Mouse (Mus musculus) limb, embryonic 14.5 days (tissue): ENCODE data around the gene Cxcl14. TPM values are rescaled to one million over a fixed set of nuclear protein-coding genes. Genes with fewer than 3 reads are reported as not detected.

Source experiments
- ATAC-seq: fragments of 200-750 bp; cut with Nextera tagmentation; 2 replicates; pipeline ENCODE4 v1.8.0; 2017; ENCODE audit warnings: low read depth, moderate number of reproducible peaks, moderate TSS enrichment; ENCODE audit not compliant: low FRiP score
- DNase-seq: peaks from one replicate; pipeline ENCODE4 v3.0.0-alpha.2; 2015; ENCODE audit warnings: low spot score
- H3K27ac ChIP-seq: fragments of 300-500 bp; sonication (generic); replicated peaks from 2 replicates; pipeline ENCODE4 v1.5.1; 2014; ENCODE audit warnings: low read depth, mild to moderate bottlenecking, low read length, moderate library complexity, mixed read lengths
- H3K27me3 ChIP-seq: fragments of 300-500 bp; sonication (generic); 2 replicates; pipeline ENCODE4 v1.6.1; 2014; ENCODE audit warnings: low read length, mixed read lengths; ENCODE audit not compliant: control insufficient read depth, insufficient read depth
- H3K36me3 ChIP-seq: fragments of 300-500 bp; sonication (generic); 2 replicates; pipeline ENCODE4 v1.6.1; 2014; ENCODE audit warnings: mild to moderate bottlenecking, low read length, moderate library complexity, mixed read lengths; ENCODE audit not compliant: control insufficient read depth, insufficient read depth
- H3K4me1 ChIP-seq: fragments of 300-500 bp; sonication (generic); 2 replicates; pipeline ENCODE4 v1.6.1; 2014; ENCODE audit warnings: antibody characterized with exemption, low read length, mixed read lengths; ENCODE audit not compliant: control insufficient read depth, insufficient read depth
- H3K4me2 ChIP-seq: fragments of 300-500 bp; sonication (generic); replicated peaks from 2 replicates; pipeline ENCODE4 v1.6.1; 2014; ENCODE audit warnings: low read depth, mild to moderate bottlenecking, low read length, moderate library complexity; ENCODE audit not compliant: severe bottlenecking
- H3K4me3 ChIP-seq: fragments of 300-500 bp; sonication (generic); replicated peaks from 2 replicates; pipeline ENCODE4 v1.5.1; 2014; ENCODE audit warnings: low read length
- H3K9ac ChIP-seq: fragments of 300-500 bp; sonication (generic); 2 replicates; pipeline ENCODE4 v1.6.1; 2014; ENCODE audit warnings: mild to moderate bottlenecking, low read depth, low read length, moderate library complexity; ENCODE audit not compliant: severe bottlenecking
- H3K9me3 ChIP-seq: fragments of 300-500 bp; sonication (generic); 2 replicates; pipeline ENCODE4 v1.6.1; 2016; ENCODE audit warnings: low read length; ENCODE audit not compliant: control insufficient read depth
- POLR2A ChIP-seq: fragments of 200-500 bp; IDR thresholded peaks from 2 replicates; pipeline ENCODE4 v1.8.0; 2012; ENCODE audit warnings: inconsistent platforms, mild to moderate bottlenecking, moderate library complexity, borderline replicate concordance; ENCODE audit not compliant: insufficient read depth, insufficient read length; ENCODE audit errors: extremely low read depth
- WGBS: fragments of 180-500 bp; shearing (Covaris S2); extraction: QIAGEN DNeasy Blood & Tissue Kit; methylation state at CpG from one replicate; pipeline ENCODE4 v1.1.7; 2014; 5-methylcytosine and 5-hydroxymethylcytosine counted together
- polyA plus RNA-seq, 2 experiments: library from polyadenylated mRNA; depleted of rRNA in 1 of 2; stranded (reverse) in 1 of 2; unstranded in 1 of 2; fragments of >200 nt; fragmentation: Nextera tagmentation in 1 of 2; extraction: Ambion mirVana in 1 of 2; gene quantifications; 2 replicates each; pipeline versions ENCODE4 v1.2.1 to v1.2.3; 2012 to 2014

The Cxcl14 gene
- polyA plus RNA-seq, 2 experiments, result 443 to 474 TPM

DNA sequence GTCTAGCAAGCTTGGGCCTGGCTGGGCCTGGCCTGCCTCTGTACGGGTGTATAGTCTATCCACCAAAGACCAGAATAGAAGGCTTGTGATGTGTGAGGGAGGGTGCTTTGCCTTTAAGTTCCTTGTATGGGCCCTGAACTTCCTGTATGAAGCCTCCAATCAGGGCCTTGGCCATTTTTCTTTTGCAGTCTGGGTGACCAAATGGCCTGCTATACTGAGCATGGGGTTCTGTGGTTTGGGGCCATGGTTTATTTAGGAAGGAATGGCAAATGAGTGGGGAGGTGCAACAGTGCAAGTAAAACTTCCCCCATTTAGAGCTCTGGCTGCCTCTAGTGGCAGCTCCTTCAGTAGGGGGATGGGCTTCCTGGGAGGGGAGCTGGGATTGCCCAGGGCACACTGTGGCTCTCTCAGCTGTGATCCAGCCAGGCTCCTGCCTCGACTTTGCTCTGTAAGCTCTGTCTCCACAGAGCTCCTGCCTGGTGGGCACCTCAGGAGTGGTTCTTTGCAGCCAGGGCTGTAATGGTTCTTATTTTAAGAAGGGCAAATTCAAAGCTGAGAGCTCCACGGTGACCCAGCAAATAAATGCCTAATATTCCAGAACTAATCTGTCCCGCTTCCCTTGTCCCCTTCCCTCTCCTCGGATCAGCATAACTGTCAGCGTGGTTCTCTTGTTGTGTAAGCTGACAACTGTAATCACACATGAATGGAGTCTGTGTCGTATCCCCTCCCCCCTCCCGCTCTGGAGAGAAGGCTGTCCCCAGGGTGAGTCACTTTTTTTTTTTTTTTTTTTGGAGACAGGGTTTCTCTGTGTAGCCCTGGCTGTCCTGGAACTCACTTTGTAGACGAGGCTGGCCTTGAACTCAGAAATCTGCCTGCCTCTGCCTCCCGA, 38.7 kb upstream of the Cxcl14 start:
- TF ChIP-seq POLR2A, result no peak
- no peak overlapping the region for H3K27ac ChIP-seq
- no peaks in the 10 kb centered on the region for H3K36me3 ChIP-seq
- DNase-seq (no peak), ATAC-seq (no peak)
- H3K4me3 ChIP-seq, result no peak overlapping the region
- no peak overlapping the region for H3K4me2 ChIP-seq
- H3K4me1 ChIP-seq, result peaks cover 18% of the 10 kb centered on the region
- H3K27me3 ChIP-seq, result no peaks in the 10 kb centered on the region
- 74% methylated on average over 10 of the region's 10 CpGs for WGBS
- no peaks in the 10 kb centered on the region for H3K9me3 ChIP-seq
- no peak overlapping the region for H3K9ac ChIP-seq

DNA sequence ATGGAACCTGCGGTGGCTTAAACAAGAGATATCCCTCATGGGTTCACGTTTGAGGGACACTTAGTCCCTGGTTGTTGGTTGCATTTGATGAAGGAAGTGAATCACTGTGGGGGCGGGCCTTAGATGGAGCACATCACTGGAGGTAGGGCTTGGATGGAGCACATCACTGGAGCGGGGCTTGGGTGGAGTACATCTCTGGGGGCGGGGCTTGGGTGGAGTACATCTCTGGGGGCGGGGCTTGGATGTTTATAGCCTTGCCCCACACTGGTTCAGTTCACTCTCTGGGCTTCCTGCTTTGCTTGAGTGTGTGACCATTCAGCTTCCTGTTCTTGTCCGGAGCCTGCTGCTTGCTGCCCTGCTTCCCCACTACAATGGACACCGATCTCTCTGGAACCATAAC, 37.9 kb upstream of the Cxcl14 start:
- H3K4me2 ChIP-seq, result no peak overlapping the region
- H3K9me3 ChIP-seq, result no peaks in the 10 kb centered on the region
- no peak overlapping the region for H3K9ac ChIP-seq
- ATAC-seq (no peak), DNase-seq (no peak)
- peaks cover 22% of the 10 kb centered on the region for H3K4me1 ChIP-seq
- WGBS, result 82% methylated on average over 8 of the region's 8 CpGs
- no peaks in the 10 kb centered on the region for H3K27me3 ChIP-seq
- no peaks in the 10 kb centered on the region for H3K36me3 ChIP-seq
- H3K27ac ChIP-seq, result no peak overlapping the region
- TF ChIP-seq POLR2A, result no peak
- H3K4me3 ChIP-seq, result no peak overlapping the region

DNA sequence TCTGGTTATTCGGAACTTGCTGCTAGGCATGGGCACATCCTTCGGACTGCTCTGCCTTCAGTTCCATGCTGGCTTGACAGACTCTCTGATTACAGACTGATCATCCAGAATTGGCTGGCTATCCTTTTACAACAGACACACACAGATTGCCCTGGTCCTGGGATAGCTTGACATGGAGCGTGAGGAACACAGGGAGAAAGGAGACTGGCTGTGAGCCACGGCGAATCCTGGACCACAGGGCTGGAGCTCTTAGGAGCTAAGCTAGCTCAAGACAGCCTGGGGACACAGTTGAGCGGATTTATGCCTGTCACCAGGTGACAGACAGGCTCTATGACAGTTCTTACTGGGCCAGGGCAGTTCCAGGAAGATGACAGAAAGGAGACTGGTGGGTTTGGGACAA, 36.0 kb upstream of the Cxcl14 start:
- ATAC-seq (no peak), DNase-seq (no peak)
- Histone ChIP-seq H3K36me3 (no peaks in the 10 kb centered on the region), H3K27ac (no peak overlapping the region), H3K4me2 (no peak overlapping the region), H3K27me3 (no peaks in the 10 kb centered on the region), H3K4me1 (peaks cover 34% of the 10 kb centered on the region), H3K9ac (no peak overlapping the region), H3K4me3 (no peak overlapping the region), H3K9me3 (no peaks in the 10 kb centered on the region)
- WGBS, result 74% methylated on average over 6 of the region's 6 CpGs
- no peak for TF ChIP-seq POLR2A

GRCm38 (mm10) chr13:56330603-56331455, 34.5 kb upstream of the Cxcl14 start:
- DNase-seq, result no peak
- H3K36me3 ChIP-seq, result no peaks in the 10 kb centered on the region
- H3K4me2 ChIP-seq, result no peak overlapping the region
- no peak overlapping the region for H3K27ac ChIP-seq
- WGBS, result 65% methylated on average over 10 of the region's 10 CpGs
- no peaks in the 10 kb centered on the region for H3K27me3 ChIP-seq
- no peak overlapping the region for H3K9ac ChIP-seq
- TF ChIP-seq POLR2A, result no peak
- H3K4me1 ChIP-seq, result peaks cover 40% of the 10 kb centered on the region
- ATAC-seq, result no peak
- H3K9me3 ChIP-seq, result no peaks in the 10 kb centered on the region
- no peak overlapping the region for H3K4me3 ChIP-seq

DNA sequence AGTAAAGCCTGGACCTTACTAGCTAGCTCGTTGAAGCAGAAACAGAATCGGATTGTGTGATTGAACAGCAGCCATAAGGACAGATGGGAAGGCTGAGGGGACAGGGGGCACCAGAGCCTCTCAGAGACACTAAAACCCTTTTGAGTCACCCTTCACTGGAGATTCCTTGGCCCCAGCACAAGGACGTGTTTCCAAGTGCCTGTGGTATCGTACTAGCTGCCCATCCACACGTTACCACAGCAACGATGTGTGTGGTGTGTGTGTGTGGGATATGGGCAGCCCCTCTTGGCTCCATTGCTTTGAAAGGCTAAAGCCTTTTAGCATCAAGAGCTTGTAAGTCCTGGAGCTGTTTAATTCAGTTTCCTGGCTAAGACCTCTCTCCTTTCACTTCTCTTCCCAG, 33.4 kb upstream of the Cxcl14 start:
- H3K9me3 ChIP-seq, result no peaks in the 10 kb centered on the region
- no peak overlapping the region for H3K4me2 ChIP-seq
- H3K27ac ChIP-seq, result no peak overlapping the region
- H3K36me3 ChIP-seq, result no peaks in the 10 kb centered on the region
- no peak overlapping the region for H3K4me3 ChIP-seq
- DNase-seq, result no peak
- H3K9ac ChIP-seq, result no peak overlapping the region
- no peak for TF ChIP-seq POLR2A
- H3K4me1 ChIP-seq, result peaks cover 37% of the 10 kb centered on the region
- H3K27me3 ChIP-seq, result no peaks in the 10 kb centered on the region
- ATAC-seq, result no peak
- 71% methylated on average over 6 of the region's 6 CpGs for WGBS
